Mouse (Mus musculus) small intestine, adult 2 months (tissue): ENCODE results near the gene Styxl1.

Experiments used
- CTCF ChIP-seq: fragments of 200-500 bp; IDR thresholded peaks from 2 replicates; pipeline ENCODE4 v1.5.1; 2012; ENCODE audit warnings: low read depth, mild to moderate bottlenecking, control low read depth, inconsistent platforms, low read length, moderate library complexity, mixed read lengths; ENCODE audit not compliant: insufficient replicate concordance, insufficient read length; ENCODE audit errors: extremely low read depth
- POLR2A ChIP-seq: fragments of 200-500 bp; IDR thresholded peaks from 2 replicates; pipeline ENCODE4 v1.6.1; 2012; ENCODE audit warnings: low read depth, mild to moderate bottlenecking, control low read depth, inconsistent platforms, low read length, moderate library complexity

DNA sequence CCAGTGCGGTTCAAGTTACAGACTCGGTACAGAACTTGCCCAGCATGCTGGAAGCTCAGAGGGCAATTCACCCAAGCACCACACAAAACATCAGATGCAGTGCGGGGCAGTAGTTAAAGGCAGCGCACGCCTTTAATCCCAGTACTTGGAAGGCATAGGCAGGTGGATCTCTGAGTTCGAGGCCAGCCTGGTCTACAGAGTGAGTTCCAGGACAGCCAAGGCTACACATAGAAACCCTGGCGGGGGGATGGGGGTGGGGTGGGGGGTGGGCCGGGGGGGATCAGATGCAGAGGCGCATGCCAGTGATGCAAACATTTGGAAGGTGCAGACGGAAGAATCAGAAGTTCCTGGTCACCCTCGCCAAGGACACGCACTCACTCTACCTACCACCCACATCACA, 33.4 kb downstream of the Styxl1 start:
- TF ChIP-seq POLR2A (no peak), CTCF (no peak)
